Mouse (Mus musculus) embryonic facial prominence, embryonic 11.5 days (tissue): ENCODE measurements around the gene Celsr3. TPM values are rescaled to one million over a fixed set of nuclear protein-coding genes. Genes with fewer than 3 reads are reported as not detected.

ENCODE experiments used
- microRNA-seq: library from miRNA; unstranded; fragments of <30 nt; microRNA quantifications from one replicate; pipeline ENCODE4, GENCODE M21; 2016; ENCODE audit warnings: borderline number of aligned reads
- polyA plus RNA-seq: library from polyadenylated mRNA; unstranded; fragments of >200 nt; fragmentation: Nextera tagmentation; extraction: Ambion mirVana; gene quantifications from 2 replicates; pipeline ENCODE4 v1.2.1, GENCODE M21; 2014

Gene Celsr3
- polyA plus RNA-seq, 1 experiment from 2014 or later, result 1.2 TPM

Small RNA genes lying within 50 kb of the gene (microRNA-seq; reads per million reads assigned to microRNA genes)
- gene Gm23156, result not detected

Other genes starting within 250 kb of the Celsr3 start
- 118 and 130 TPM in 2 replicates for gene Wdr6, start 247.6 kb upstream of the Celsr3 start, polyA plus RNA-seq
- gene P4htm, start 228.7 kb upstream of the Celsr3 start, polyA plus RNA-seq, result 6.4 and 8.1 TPM in 2 replicates
- gene Arih2, start 176.9 kb upstream of the Celsr3 start, polyA plus RNA-seq, result 44.1 and 48.4 TPM in 2 replicates
- gene Slc25a20, start 164.2 kb upstream of the Celsr3 start, polyA plus RNA-seq, result 30.8 and 34.5 TPM in 2 replicates
- 36.2 and 37.9 TPM in 2 replicates for gene Prkar2a, start 137.0 kb upstream of the Celsr3 start, polyA plus RNA-seq
- gene Ip6k2, start 42.5 kb upstream of the Celsr3 start, polyA plus RNA-seq, result 113 and 118 TPM in 2 replicates
- gene Nckipsd, start 18.0 kb upstream of the Celsr3 start, polyA plus RNA-seq, result 9.1 and 12.1 TPM in 2 replicates
- gene Slc26a6, start 27.0 kb downstream of the Celsr3 start, polyA plus RNA-seq, result 14.5 and 15.5 TPM in 2 replicates
- not detected in 2 replicates for gene Tmem89, start 88.3 kb downstream of the Celsr3 start, polyA plus RNA-seq
- gene Uqcrc1, start 110.3 kb downstream of the Celsr3 start, polyA plus RNA-seq, result 412 and 422 TPM in 2 replicates
- gene Col7a1, start 127.3 kb downstream of the Celsr3 start, polyA plus RNA-seq, result 1.1 and 2.4 TPM in 2 replicates
- gene Ucn2, start 159.7 kb downstream of the Celsr3 start, polyA plus RNA-seq, result 0.25 TPM in 1 of 2 replicates, not detected in the other
- 7.8 TPM in 2 replicates for gene Pfkfb4, start 165.5 kb downstream of the Celsr3 start, polyA plus RNA-seq
- 33.2 and 37.0 TPM in 2 replicates for gene Shisa5, start 212.2 kb downstream of the Celsr3 start, polyA plus RNA-seq
- 4.5 and 7.8 TPM in 2 replicates for gene Trex1, start 233.4 kb downstream of the Celsr3 start, polyA plus RNA-seq
- gene Atrip, start 247.8 kb downstream of the Celsr3 start, polyA plus RNA-seq, result 26.3 and 27.2 TPM in 2 replicates